Comparison of ENCODE assay signal across 9 mouse cellular contexts in genomic region chr16:30826128-30826527, GRCm38 (mm10).
A peak's percentile ranks its signal among the peaks of the same experiment; 100 is the strongest.
DNase-seq lines count a peak whose midpoint lies in the region; ATAC-seq lines count a peak whose summit lies in the region.
"Had no signal": no experiment of that assay in that cellular context is flagged by ENCODE, and none has a peak within 500 bp of the region (broad histone marks: within the 10 kb centered on the region; RNA-seq: fewer than 3 reads in every experiment).

No protein-coding gene starts in this region.

- H3K27ac ChIP-seq in embryonic facial prominence, embryonic 14.5 days (replicated peaks; ENCODE audit: low read depth, low read length) = no peak overlapping the region
- no peak overlapping the region for H3K27ac ChIP-seq in embryonic facial prominence, embryonic 10.5 days (replicated peaks)
- H3K27ac ChIP-seq in intestine, embryonic 16.5 days (ENCODE audit: low read length) = no peak overlapping the region
- H3K27ac ChIP-seq: macrophage had no signal

- no peak overlapping the region for H3K4me2 ChIP-seq in embryonic facial prominence, embryonic 14.5 days (ENCODE audit: low read depth, low read length)
- no peak overlapping the region for H3K4me2 ChIP-seq in intestine, embryonic 16.5 days (ENCODE audit: low read depth, low read length)

- no peaks in the 10 kb centered on the region for H3K9me3 ChIP-seq in embryonic facial prominence, embryonic 14.5 days (ENCODE audit: control insufficient read depth, low read length)
- no peaks in the 10 kb centered on the region for H3K9me3 ChIP-seq in embryonic facial prominence, embryonic 10.5 days
- H3K9me3 ChIP-seq in intestine, embryonic 16.5 days (ENCODE audit: control insufficient read depth, low read length) = no peaks in the 10 kb centered on the region

- no peak for ATAC-seq in embryonic facial prominence, embryonic 14.5 days (ENCODE audit: low read depth)
- no peak for ATAC-seq in CD4-positive, CD25-positive, alpha-beta regulatory T cell, adult 4 months
- no peak for ATAC-seq in intestine, embryonic 16.5 days

- peak; percentile 55 for DNase-seq in embryonic facial prominence, embryonic 14.5 days (ENCODE audit: low spot score)
- no peak for DNase-seq in embryonic facial prominence, embryonic 10.5 days (ENCODE audit: low spot score)
- DNase-seq in NIH3T3 (ENCODE audit: low read depth) = peak; percentile 25
- DNase-seq in heart, adult 9 months (ENCODE audit: low spot score in 2 of 2) = peak; percentile 41
- peak; percentile 4 to 23 for DNase-seq in left cerebral cortex, adult 8-10 months (ENCODE audit: low spot score in 2 of 2)
- DNase-seq in ovary, adult 18-20 months (ENCODE audit: low spot score) = no peak

- 44% methylated on average over 3 of the region's 3 CpGs for WGBS in embryonic facial prominence, embryonic 14.5 days
- 69% methylated on average over 3 of the region's 3 CpGs for WGBS in embryonic facial prominence, embryonic 10.5 days
- WGBS in intestine, embryonic 16.5 days = 62% methylated on average over 3 of the region's 3 CpGs

- peaks cover 10% of the 10 kb centered on the region for H3K4me1 ChIP-seq in embryonic facial prominence, embryonic 14.5 days (ENCODE audit: control insufficient read depth, insufficient read depth, low read length)
- H3K4me1 ChIP-seq in embryonic facial prominence, embryonic 10.5 days = peaks cover 22% of the 10 kb centered on the region
- peaks cover 20% of the 10 kb centered on the region for H3K4me1 ChIP-seq in intestine, embryonic 16.5 days (ENCODE audit: control insufficient read depth, insufficient read depth, low read length)

- no peaks in the 10 kb centered on the region for H3K36me3 ChIP-seq in embryonic facial prominence, embryonic 14.5 days (ENCODE audit: control insufficient read depth, insufficient read depth, low read length)
- no peaks in the 10 kb centered on the region for H3K36me3 ChIP-seq in embryonic facial prominence, embryonic 10.5 days (replicated peaks)
- no peaks in the 10 kb centered on the region for H3K36me3 ChIP-seq in intestine, embryonic 16.5 days (ENCODE audit: control insufficient read depth, insufficient read depth, low read length)

- H3K4me3 ChIP-seq in embryonic facial prominence, embryonic 14.5 days (ENCODE audit: low read depth, low read length) = no peak overlapping the region
- H3K4me3 ChIP-seq in embryonic facial prominence, embryonic 10.5 days = no peak overlapping the region
- H3K4me3 ChIP-seq in intestine, embryonic 16.5 days (ENCODE audit: low read length) = no peak overlapping the region

- H3K27me3 ChIP-seq in embryonic facial prominence, embryonic 14.5 days (replicated peaks; ENCODE audit: control insufficient read depth, insufficient read depth, low read length) = no peaks in the 10 kb centered on the region
- H3K27me3 ChIP-seq in embryonic facial prominence, embryonic 10.5 days (replicated peaks; ENCODE audit: low read depth, poor library complexity, severe bottlenecking) = no peaks in the 10 kb centered on the region
- peaks cover 2% of the 10 kb centered on the region; the same call in 1 of the 2 replicates for H3K27me3 ChIP-seq in intestine, embryonic 16.5 days (replicated peaks; ENCODE audit: control insufficient read depth, insufficient read depth, low read length)

- no peak overlapping the region for H3K9ac ChIP-seq in embryonic facial prominence, embryonic 14.5 days (ENCODE audit: low read depth, low read length)
- no peak overlapping the region for H3K9ac ChIP-seq in intestine, embryonic 16.5 days (ENCODE audit: low read depth, low read length)

Comparison
In these comparisons a context has a peak if more than half of its experiments do, and no peak if none do; other contexts are left out.
1. DNase-seq: peak in embryonic facial prominence, embryonic 14.5 days (single experiment), NIH3T3 (single experiment), heart, adult 9 months (2 of 2) and left cerebral cortex, adult 8-10 months (2 of 2); none in embryonic facial prominence, embryonic 10.5 days (single experiment) and ovary, adult 18-20 months (single experiment).